Mouse (Mus musculus) monocyte, adult 2 months (primary cell): Measurements from ENCODE around the gene Dusp23.
A peak's percentile ranks its signal among the peaks of the same experiment; 100 is the strongest.

ENCODE experiments used
- DNase-seq, 2 experiments: peaks; one replicate each; pipeline ENCODE4 v3.0.0; 2022; ENCODE audit warnings: low spot score in 2 of 2, low read depth in 1 of 2

Dusp23 gene

GRCm38 (mm10) chr1:172623599-172623998, 9.2 kb downstream of the Dusp23 start:
- DNase-seq, result no peak

GRCm38 (mm10) chr1:172619235-172619634, 13.5 kb downstream of the Dusp23 start:
- DNase-seq, result peak in 1 of 2 experiments; percentile 52

- DNase-seq, result no peak
Observed at GRCm38 (mm10) chr1:172618141-172618540, 14.6 kb downstream of the Dusp23 start.

GRCm38 (mm10) chr1:172617365-172618076, 15.2 kb downstream of the Dusp23 start:
- DNase-seq, result no peak

GRCm38 (mm10) chr1:172616537-172617300, 16.0 kb downstream of the Dusp23 start:
- DNase-seq, result no peak

GRCm38 (mm10) chr1:172615412-172615811, 17.4 kb downstream of the Dusp23 start:
- no peak for DNase-seq

GRCm38 (mm10) chr1:172614654-172615053, 18.1 kb downstream of the Dusp23 start:
- DNase-seq, result no peak

- no peak for DNase-seq
Observed at GRCm38 (mm10) chr1:172612745-172613144, 20.0 kb downstream of the Dusp23 start.

- DNase-seq, result no peak
Observed at GRCm38 (mm10) chr1:172611304-172611703, 21.5 kb downstream of the Dusp23 start.

- DNase-seq, result no peak
Observed at GRCm38 (mm10) chr1:172602326-172602725, 30.4 kb downstream of the Dusp23 start, which contains the start of gene Fcrl6. TSS of gene Fcrl6 (minus strand) at chr1:172602551.

- DNase-seq, result no peak
Observed at GRCm38 (mm10) chr1:172594495-172594894, 38.3 kb downstream of the Dusp23 start.

GRCm38 (mm10) chr1:172593956-172594355, 38.8 kb downstream of the Dusp23 start:
- no peak for DNase-seq

- no peak for DNase-seq
Observed at GRCm38 (mm10) chr1:172593321-172593720, 39.4 kb downstream of the Dusp23 start.

- peak in 1 of 2 experiments; percentile 77 for DNase-seq
Observed at GRCm38 (mm10) chr1:172590385-172590784, 42.4 kb downstream of the Dusp23 start, which contains the start of gene Slamf8. TSS of gene Slamf8 (minus strand) at chr1:172590568.

GRCm38 (mm10) chr1:172585612-172586567, 46.9 kb downstream of the Dusp23 start:
- DNase-seq, result no peak

- DNase-seq, result no peak
Observed at GRCm38 (mm10) chr1:172585026-172585425, 47.7 kb downstream of the Dusp23 start.

- no peak for DNase-seq
Observed at GRCm38 (mm10) chr1:172584271-172584670, 48.5 kb downstream of the Dusp23 start.

- no peak for DNase-seq
Observed at GRCm38 (mm10) chr1:172582436-172582835, 50.3 kb downstream of the Dusp23 start.
